Mouse (Mus musculus) CH12.LX (cell line): ENCODE measurements around the gene Endog. TPM values are rescaled to one million over a fixed set of nuclear protein-coding genes. Genes with fewer than 3 reads are reported as not detected.

Source experiments
- DNase-seq: peaks from one replicate; pipeline ENCODE4 v3.0.0-alpha.2; 2013; ENCODE audit errors: extremely low read depth
- H3K27ac ChIP-seq: 2 replicates; pipeline ENCODE4 v1.5.1; 2012; ENCODE audit warnings: low read depth, mild to moderate bottlenecking, control low read depth, moderate library complexity; ENCODE audit not compliant: insufficient read depth
- H3K27me3 ChIP-seq: replicated peaks from 2 replicates; pipeline ENCODE3; 2012; ENCODE audit warnings: inconsistent platforms
- H3K36me3 ChIP-seq, 2 experiments: replicated peaks in 1 of 2; 2 replicates each; pipeline versions ENCODE3 to v1.6.1; 2012; ENCODE audit warnings: inconsistent platforms in 1 of 2, low read length in 1 of 2, mild to moderate bottlenecking in 1 of 2, mixed read lengths in 1 of 2, moderate library complexity in 1 of 2; ENCODE audit not compliant: control insufficient read depth in 1 of 2, insufficient read depth in 1 of 2
- H3K4me1 ChIP-seq, 2 experiments: 2 replicates each; pipeline ENCODE4 v1.6.1; 2012; ENCODE audit warnings: inconsistent platforms in 1 of 2, moderate library complexity in 1 of 2; ENCODE audit not compliant: insufficient read depth in 2 of 2, control insufficient read depth in 1 of 2
- H3K4me2 ChIP-seq: 2 replicates; pipeline ENCODE4 v1.6.1; 2012; ENCODE audit warnings: low read depth, mild to moderate bottlenecking, control low read depth; ENCODE audit not compliant: poor library complexity, insufficient read depth, severe bottlenecking
- H3K4me3 ChIP-seq, 3 experiments: fragments of 150-350 bp in 1 of 3; sonication (generic) in 1 of 3; replicated peaks in 1 of 3; 2 replicates each; pipeline versions ENCODE3 to v1.5.1; 2011 to 2012; ENCODE audit warnings: low read depth in 2 of 3, low read length in 2 of 3, mild to moderate bottlenecking in 2 of 3, moderate library complexity in 2 of 3, control low read depth in 1 of 3, improper control_type of control experiment in 1 of 3, inconsistent platforms in 1 of 3, mixed read lengths in 1 of 3; ENCODE audit not compliant: poor library complexity in 1 of 3
- H3K79me2 ChIP-seq: replicated peaks from 2 replicates; pipeline ENCODE4 v1.6.1; 2012; ENCODE audit warnings: mild to moderate bottlenecking, moderate library complexity; ENCODE audit not compliant: control insufficient read depth, poor library complexity, insufficient read depth, severe bottlenecking; ENCODE audit errors: extremely low read depth
- H3K9ac ChIP-seq: 2 replicates; pipeline ENCODE4 v1.6.1; 2012; ENCODE audit warnings: low read depth, mild to moderate bottlenecking, control low read depth, moderate library complexity; ENCODE audit not compliant: insufficient read depth
- H3K9me3 ChIP-seq: replicated peaks from 2 replicates; pipeline ENCODE3; 2012; ENCODE audit warnings: low read length, inconsistent platforms, mixed read lengths
- CTCF ChIP-seq, 2 experiments: IDR thresholded peaks in 1 of 2; conservative IDR thresholded peaks in 1 of 2; 2 replicates each; pipeline ENCODE4 v1.5.1; 2011 to 2012; ENCODE audit warnings: low read depth in 2 of 2, low read length in 2 of 2, improper control_type of control experiment in 1 of 2, inconsistent platforms in 1 of 2, mild to moderate bottlenecking in 1 of 2, moderate library complexity in 1 of 2
- EP300 ChIP-seq: IDR thresholded peaks from 2 replicates; pipeline ENCODE4 v1.6.1; 2011; ENCODE audit warnings: low read length, improper control_type of control experiment
- JUN ChIP-seq: IDR thresholded peaks from 2 replicates; pipeline ENCODE4 v1.6.1; 2011; ENCODE audit warnings: low read depth, mild to moderate bottlenecking, low read length, improper control_type of control experiment, moderate library complexity; ENCODE audit not compliant: insufficient read depth
- KAT2A ChIP-seq: IDR thresholded peaks from 2 replicates; pipeline ENCODE4 v1.6.1; 2012; ENCODE audit warnings: low read length, improper control_type of control experiment, inconsistent platforms; ENCODE audit not compliant: insufficient replicate concordance
- MAZ ChIP-seq: IDR thresholded peaks from 2 replicates; pipeline ENCODE4 v1.6.1; 2012; ENCODE audit warnings: low read depth, mild to moderate bottlenecking, inconsistent platforms, low read length, improper control_type of control experiment, moderate library complexity
- POLR2AphosphoS2 ChIP-seq: IDR thresholded peaks from 2 replicates; pipeline ENCODE4 v1.6.1; 2011; ENCODE audit warnings: low read depth, low read length, improper control_type of control experiment
- SIN3A ChIP-seq: IDR thresholded peaks from 2 replicates; pipeline ENCODE4 v1.6.1; 2012; ENCODE audit warnings: low read length, improper control_type of control experiment, inconsistent platforms
- TBP ChIP-seq: conservative IDR thresholded peaks from 2 replicates; pipeline ENCODE4 v1.6.1; 2011; ENCODE audit warnings: low read depth, low read length, improper control_type of control experiment
- dilution Hi-C: fragments of 300-500 bp; cut with MboI; formaldehyde crosslinking; loops from 2 replicates; pipeline ENCODE4 v1.14.3; 2020; ENCODE audit warnings: low sequenced_read_pairs; ENCODE audit not compliant: extremely low pct_unique_long_range_greater_than_20kb, extremely low pct_ligation_motif_present
- in situ Hi-C: fragments of 300-500 bp; cut with MboI; formaldehyde crosslinking; loops from 3 replicates; pipeline ENCODE4 v1.14.3; 2019; ENCODE audit warnings: low sequenced_read_pairs, low pct_ligation_motif_present, low pct_unique_long_range_greater_than_20kb, mixed read lengths
- polyA plus RNA-seq: library from polyadenylated mRNA; unstranded; fragments of >175 nt; gene quantifications from 2 replicates; pipeline ENCODE4 v1.2.1, GENCODE M21; 2012; ENCODE audit warnings: low read depth; ENCODE audit not compliant: insufficient read length
- total RNA-seq, 2 experiments: library from RNA; depleted of rRNA; stranded (reverse); fragments of 300-350 nt in 1 of 2; fragments of >200 nt in 1 of 2; gene quantifications; 2 replicates each; pipeline ENCODE4 v1.2.3; 2012 to 2014

The Endog gene
- total and polyA plus RNA-seq, 3 experiments: 9.2 TPM; not detected in 2

DNA sequence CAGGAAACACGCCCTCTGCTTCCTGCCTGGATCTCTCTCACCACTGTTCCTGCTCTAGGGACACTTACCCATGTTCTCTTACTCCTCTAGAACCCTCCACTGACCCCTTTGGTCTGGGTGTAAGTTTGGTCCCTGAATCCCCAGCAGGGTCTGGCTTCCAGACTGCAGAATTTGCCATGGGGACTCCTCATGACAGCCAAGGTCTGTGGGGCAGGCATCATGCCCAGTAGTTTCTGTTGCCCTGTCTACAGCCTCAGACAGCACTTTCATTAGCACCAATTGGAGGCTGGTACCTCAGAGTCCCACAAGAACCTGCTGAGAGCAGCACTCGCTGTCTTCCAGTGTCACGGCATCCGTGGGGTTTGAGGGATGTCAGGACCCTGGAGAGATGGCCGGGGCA lies 36.6 kb downstream of the Endog start:
- no peak overlapping the region for H3K9ac ChIP-seq
- no peaks in the 10 kb centered on the region for H3K9me3 ChIP-seq
- H3K36me3 ChIP-seq: no peaks in the 10 kb centered on the region
- H3K79me2 ChIP-seq: no peaks in the 10 kb centered on the region
- H3K4me2 ChIP-seq: no peak overlapping the region
- TF ChIP-seq JUN: no peak
- TF ChIP-seq CTCF (conservative IDR thresholded peaks at IDR 0.05 in 1 of 2, IDR thresholded peaks at IDR 0.05 in 1 of 2; ENCODE audit: low read depth in 2 of 2, low read length in 2 of 2): no peak
- in situ Hi-C loops (no loop called here), dilution Hi-C loops (no loop called here)
- DNase-seq: no peak
- H3K4me3 ChIP-seq: no peak overlapping the region
- peaks cover 8 to 16% of the 10 kb centered on the region in 2 experiments for H3K4me1 ChIP-seq
- no peak overlapping the region for H3K27ac ChIP-seq
- peaks cover 23% of the 10 kb centered on the region for H3K27me3 ChIP-seq

GRCm38 (mm10) chr2:30211408-30212168 lies 40.3 kb downstream of the Endog start:
- H3K4me2 ChIP-seq: no peak overlapping the region
- H3K4me1 ChIP-seq: peaks cover under 1 to 9% of the 10 kb centered on the region in 2 experiments
- dilution Hi-C loops: no loop called here

DNA sequence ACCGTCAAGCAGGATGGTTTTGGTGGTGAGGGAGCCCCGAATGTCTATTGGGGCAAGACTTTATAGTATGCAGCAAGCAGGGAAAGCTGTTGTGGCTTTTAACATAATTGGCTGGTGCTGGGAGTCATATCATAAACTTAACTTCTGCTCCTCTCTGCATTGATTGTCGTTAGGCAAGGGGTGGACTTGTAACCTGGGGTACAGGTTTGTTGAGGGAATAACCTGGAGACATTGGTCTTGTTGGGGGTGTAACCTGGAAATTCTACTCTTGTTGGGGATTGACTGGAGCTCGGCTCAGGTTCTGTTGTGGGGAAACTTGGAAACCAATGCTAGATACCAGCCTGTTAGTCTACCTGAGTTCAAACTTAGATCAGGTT lies 40.9 kb downstream of the Endog start:
- TF ChIP-seq KAT2A: no peak
- H3K9ac ChIP-seq: no peak overlapping the region
- no peaks in the 10 kb centered on the region for H3K36me3 ChIP-seq
- dilution Hi-C loops: no loop called here
- no peak overlapping the region for H3K4me3 ChIP-seq
- no peaks in the 10 kb centered on the region for H3K9me3 ChIP-seq
- peaks cover 0 to 4% of the 10 kb centered on the region in 2 experiments; a peak in 1 of 4 replicates for H3K4me1 ChIP-seq
- no peak overlapping the region for H3K4me2 ChIP-seq
- in situ Hi-C loops: no loop called here
- peaks cover 11% of the 10 kb centered on the region for H3K27me3 ChIP-seq
- no peaks in the 10 kb centered on the region for H3K79me2 ChIP-seq
- H3K27ac ChIP-seq: no peak overlapping the region
- DNase-seq: no peak

More at GRCm38 (mm10) chr2:30211408-30212168, 40.3 kb downstream of the Endog start:
- peaks cover 17% of the 10 kb centered on the region for H3K27me3 ChIP-seq
- DNase-seq: no peak
- H3K79me2 ChIP-seq: no peaks in the 10 kb centered on the region
- no peak overlapping the region for H3K27ac ChIP-seq
- H3K9me3 ChIP-seq: no peaks in the 10 kb centered on the region
- TF ChIP-seq TBP: no peak
- TF ChIP-seq POLR2AphosphoS2: no peak
- TF ChIP-seq MAZ: no peak
- no peak for TF ChIP-seq EP300
- no peak for TF ChIP-seq SIN3A
- H3K36me3 ChIP-seq: no peaks in the 10 kb centered on the region
- no peak overlapping the region for H3K4me3 ChIP-seq
- in situ Hi-C loops: no loop called here
- H3K9ac ChIP-seq: no peak overlapping the region
